9 mouse cellular contexts compared by ENCODE assay signal in the genomic region with DNA sequence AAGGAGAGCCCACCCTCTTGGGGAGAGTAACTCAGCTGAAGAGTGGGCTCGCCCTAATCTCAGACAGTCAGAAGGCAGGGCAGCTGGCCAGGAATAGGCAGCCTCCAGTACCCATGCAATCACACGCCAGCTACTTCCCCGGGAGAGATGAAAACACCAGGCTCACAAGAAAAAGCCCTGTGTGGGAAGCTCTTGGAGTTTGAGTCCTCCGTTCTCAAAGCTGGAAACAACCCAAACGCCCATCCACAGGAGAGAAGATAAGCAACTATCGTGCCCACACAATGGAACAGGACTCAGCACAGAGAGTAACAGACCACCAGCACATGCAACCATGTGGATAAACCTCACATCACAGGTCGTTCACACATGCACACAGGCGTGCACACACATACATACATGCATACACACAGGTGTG. TPM values are rescaled to one million over a fixed set of nuclear protein-coding genes. Genes with fewer than 3 reads are reported as not detected.
A peak's percentile ranks its signal among the peaks of the same experiment; 100 is the strongest.
DNase-seq lines count a peak whose midpoint lies in the region; ATAC-seq and TF ChIP-seq lines count a peak whose summit lies in the region.
"Had no signal": no experiment of that assay in that cellular context is flagged by ENCODE, and none has a peak within 500 bp of the region (broad histone marks: within the 10 kb centered on the region; RNA-seq: fewer than 3 reads in every experiment).

No protein-coding gene starts in this region.

- peak overlapping the region; percentile 13; the same call in 1 of the 2 replicates for H3K4me2 ChIP-seq in liver, embryonic 15.5 days

- H3K27ac ChIP-seq in liver, embryonic 15.5 days (replicated peaks), result peak overlapping the region; percentile 53

- H3K4me3 ChIP-seq in liver, embryonic 15.5 days (replicated peaks), result no peak overlapping the region

- DNase-seq in cerebellum, postnatal 14 days, result peak; percentile 45 to 55
- no peak for DNase-seq in cerebellum, adult 11-12 months
- peak; percentile 85 for DNase-seq in brain, embryonic 14.5 days (ENCODE audit: low read depth)
- no peak for DNase-seq in cerebellum, postnatal 36 days
- no peak for DNase-seq in thymus, postnatal 0 days (ENCODE audit: low spot score)

- ATAC-seq in hematopoietic stem cell, adult 5-6 weeks (replicated peaks in 1 of 2; ENCODE audit: insufficient read depth in 1 of 2, low FRiP score in 2 of 2, low TSS enrichment in 1 of 2, low read depth in 1 of 2, poor library complexity in 2 of 2, severe bottlenecking in 2 of 2), result peak; percentile 20 to 34; a peak in 1 of 4 replicates
- ATAC-seq in liver, embryonic 15.5 days (ENCODE audit: insufficient read depth), result 0 out of 2 replicates have a peak, but pooled peaks have one; percentile 11
- no peak for ATAC-seq in granulocyte monocyte progenitor cell, adult 5-6 weeks (replicated peaks; ENCODE audit: poor library complexity, severe bottlenecking)

- H3K9ac ChIP-seq in liver, embryonic 15.5 days, result no peak overlapping the region

- TF ChIP-seq CTCF in brain, embryonic 14.5 days (IDR thresholded peaks at IDR 0.05; ENCODE audit: borderline replicate concordance, extremely low read depth, insufficient read depth, insufficient read length), result no peak

- no peaks in the 10 kb centered on the region for H3K36me3 ChIP-seq in liver, embryonic 15.5 days (replicated peaks)

- TF ChIP-seq POLR2A in brain, embryonic 14.5 days (IDR thresholded peaks at IDR 0.05; ENCODE audit: borderline replicate concordance, extremely low read depth, insufficient read depth, insufficient read length, poor library complexity, severe bottlenecking), result no peak

- H3K9me3 ChIP-seq in liver, embryonic 15.5 days (replicated peaks), result no peaks in the 10 kb centered on the region

- H3K4me1 ChIP-seq in liver, embryonic 15.5 days (replicated peaks), result peaks cover 85% of the 10 kb centered on the region

- H3K27me3 ChIP-seq in liver, embryonic 15.5 days, result no peaks in the 10 kb centered on the region

- 21% methylated on average over 8 of the region's 8 CpGs for WGBS in liver, embryonic 15.5 days (ENCODE audit: insufficient replicate concordance)

RNA-seq across cellular contexts. Expression of a gene that starts 23.1 kb away (rescaled TPM):
- 50.5 and 52.9 TPM in 2 replicates for polyA plus RNA-seq in brain, embryonic 14.5 days (2012; rRNA removed)
- total RNA-seq in hematopoietic stem cell, adult 5-6 weeks (2017), result 85.3 and 93.7 TPM in 2 replicates
- polyA plus RNA-seq in liver, embryonic 15.5 days (2015; fragmentation: Nextera tagmentation; extraction: Ambion mirVana), result 13.0 and 15.7 TPM in 2 replicates
- 212 and 254 TPM in 2 replicates for total RNA-seq in granulocyte monocyte progenitor cell, adult 5-6 weeks (2014; fragmentation: Nextera tagmentation)
- 209 and 233 TPM in 2 replicates for total RNA-seq in granulocyte monocyte progenitor cell, adult 5-6 weeks (2017)
- polyA plus RNA-seq in thymus, postnatal 0 days (2015; fragmentation: Nextera tagmentation; extraction: Ambion mirVana), result 26.6 and 30.4 TPM in 2 replicates

RNA-seq across cellular contexts. Expression of a gene that starts 54.9 kb away (rescaled TPM):
- not detected in 2 replicates for polyA plus RNA-seq in brain, embryonic 14.5 days (2012; rRNA removed)
- 4.8 and 16.6 TPM in 2 replicates for total RNA-seq in hematopoietic stem cell, adult 5-6 weeks (2017)
- not detected in 2 replicates for polyA plus RNA-seq in liver, embryonic 15.5 days (2015; fragmentation: Nextera tagmentation; extraction: Ambion mirVana)
- not detected in 2 replicates for total RNA-seq in granulocyte monocyte progenitor cell, adult 5-6 weeks (2014; fragmentation: Nextera tagmentation)
- total RNA-seq in granulocyte monocyte progenitor cell, adult 5-6 weeks (2017), result not detected in 2 replicates
- 0.57 TPM in 2 replicates for polyA plus RNA-seq in thymus, postnatal 0 days (2015; fragmentation: Nextera tagmentation; extraction: Ambion mirVana)
- polyA plus RNA-seq: C2C12 had no signal

Comparison
In these comparisons a context has a peak if more than half of its experiments do, and no peak if none do; other contexts are left out.
1. DNase-seq: peak in cerebellum, postnatal 14 days (2 of 2) and brain, embryonic 14.5 days (single experiment); none in cerebellum, adult 11-12 months (single experiment), cerebellum, postnatal 36 days (0 of 2) and thymus, postnatal 0 days (single experiment).